Mouse (Mus musculus): Measurements from ENCODE around the gene Lrrc41.
A peak's percentile ranks its signal among the peaks of the same experiment; 100 is the strongest.

Lrrc41 gene

DNA sequence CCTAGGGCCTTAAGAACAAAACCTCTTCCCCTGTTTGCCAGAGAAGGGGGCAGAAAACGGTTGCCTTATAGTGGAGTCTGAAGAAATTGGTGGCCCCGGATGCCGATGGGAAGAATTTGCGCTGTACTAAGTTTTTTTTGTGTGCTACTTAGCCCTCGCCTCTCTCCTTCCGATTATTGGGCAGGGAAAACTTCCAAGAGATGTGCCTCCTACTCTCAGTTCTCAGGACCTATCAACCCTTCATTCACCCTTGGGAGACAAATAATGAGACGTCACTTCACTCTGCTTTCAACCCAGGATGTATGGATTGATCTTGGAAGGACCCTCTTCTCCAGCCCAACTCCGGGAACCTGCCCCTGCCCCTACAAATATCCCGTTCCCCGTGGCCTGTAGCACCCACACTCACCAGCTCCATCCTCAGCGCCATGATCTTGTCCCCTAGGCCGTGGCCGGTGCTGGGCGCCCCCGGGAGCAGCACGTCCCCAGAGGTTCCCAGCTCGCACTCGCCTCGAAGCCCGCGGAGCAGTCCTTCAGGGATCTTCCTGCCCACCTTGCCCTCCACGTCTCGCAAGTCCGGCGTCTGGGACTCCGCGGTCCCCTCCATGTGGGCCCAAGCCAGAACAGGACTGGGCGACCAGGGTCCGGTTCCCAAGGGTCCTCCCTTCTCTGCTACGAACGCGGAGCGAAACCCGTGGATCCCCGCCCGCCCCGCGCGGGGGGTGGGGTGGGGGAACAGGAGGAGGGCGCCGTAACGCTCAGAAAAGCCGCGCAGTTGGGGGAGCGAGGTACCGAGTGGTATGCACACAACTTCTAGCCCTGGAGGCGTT is 69.0 kb downstream of the Lrrc41 start:
- peak; percentile 62 for DNase-seq (ENCODE audit: low spot score)

Measured in urinary bladder, postnatal 25 days (tissue).